Mouse (Mus musculus): ENCODE results near the gene Ppm1b. TPM values are rescaled to one million over a fixed set of nuclear protein-coding genes. Genes with fewer than 3 reads are reported as not detected.

Ppm1b gene
- polyA plus RNA-seq, 1 experiment from 2014 or later, result 91.4 TPM

- Histone ChIP-seq H3K27me3 (replicated peaks; ENCODE audit: control insufficient read depth, insufficient read depth, low read length) (no peaks in the 10 kb centered on the region), H3K27ac (ENCODE audit: low read depth) (no peak overlapping the region), H3K36me3 (ENCODE audit: control insufficient read depth, insufficient read depth, low read length) (peaks cover 6% of the 10 kb centered on the region), H3K9me3 (ENCODE audit: control insufficient read depth, low read length) (no peaks in the 10 kb centered on the region), H3K4me1 (replicated peaks; ENCODE audit: control insufficient read depth, insufficient read depth, low read length) (no peaks in the 10 kb centered on the region), H3K4me3 (ENCODE audit: low read depth, low read length) (no peak overlapping the region), H3K9ac (ENCODE audit: low read length) (no peak overlapping the region), H3K4me2 (ENCODE audit: low read length) (no peak overlapping the region)
- WGBS, result 92% methylated on average over 3 of the region's 3 CpGs
- no peak for DNase-seq (ENCODE audit: low spot score)
- ATAC-seq (replicated peaks; ENCODE audit: low FRiP score, low TSS enrichment, low read depth), result no peak
Observed at GRCm38 (mm10) chr17:85020343-85020742, 63.8 kb downstream of the Ppm1b start.

DNA sequence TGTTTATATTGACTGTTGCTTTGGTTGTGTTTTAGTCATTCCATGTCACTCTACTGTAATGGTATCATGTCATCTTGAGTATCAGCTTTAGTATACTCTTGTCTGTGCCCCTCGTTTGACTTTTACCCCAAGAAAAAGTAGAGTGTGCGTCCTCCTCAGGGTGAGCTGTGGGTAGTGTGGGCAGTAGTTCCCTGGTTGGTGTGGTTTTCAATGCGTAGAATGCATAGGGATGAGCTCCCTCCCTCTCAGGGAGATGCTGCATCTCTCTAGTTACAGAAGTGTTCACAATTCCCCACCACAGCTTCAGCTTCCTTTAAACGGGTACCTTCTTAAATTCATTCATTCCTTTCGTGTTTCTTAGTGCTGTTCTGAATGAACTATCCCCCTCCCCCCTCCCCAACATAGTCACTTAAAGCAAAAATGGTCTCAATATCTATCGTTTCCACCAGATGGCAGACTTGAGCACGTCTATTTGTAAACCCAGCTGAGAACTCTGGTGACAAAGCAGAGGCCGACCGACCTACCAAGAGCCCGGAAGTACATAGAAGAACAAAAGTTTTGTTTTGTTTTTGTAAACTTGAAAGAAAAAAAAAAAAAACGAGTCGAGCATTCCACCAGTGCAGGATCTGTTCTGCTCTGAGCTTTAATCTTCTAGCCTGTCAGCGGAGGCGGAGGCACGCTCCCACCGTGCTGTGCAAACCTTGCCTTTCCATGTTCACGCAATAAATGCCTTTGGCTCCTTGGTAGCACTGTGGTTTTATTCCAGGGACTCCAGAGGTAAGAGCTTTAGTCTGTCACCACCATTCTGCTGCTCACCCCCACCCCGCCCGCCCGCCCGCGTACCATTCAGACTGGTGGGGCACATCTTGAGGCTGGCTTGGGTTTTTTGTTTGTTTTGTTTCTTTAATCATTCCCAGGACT, 67.0 kb downstream of the Ppm1b start:
- 53% methylated on average over 22 of the region's 22 CpGs for WGBS
- peak; percentile 73 for DNase-seq (ENCODE audit: low spot score)
- H3K4me3 ChIP-seq (ENCODE audit: low read depth, low read length), result no peak overlapping the region
- ATAC-seq (replicated peaks; ENCODE audit: low FRiP score, low TSS enrichment, low read depth), result peak; percentile 37; the same call in 1 of the 2 replicates
- no peak overlapping the region for H3K27ac ChIP-seq (ENCODE audit: low read depth)
- no peaks in the 10 kb centered on the region for H3K4me1 ChIP-seq (replicated peaks; ENCODE audit: control insufficient read depth, insufficient read depth, low read length)
- H3K9ac ChIP-seq (ENCODE audit: low read length), result no peak overlapping the region
- H3K4me2 ChIP-seq (ENCODE audit: low read length), result no peak overlapping the region
- no peaks in the 10 kb centered on the region for H3K9me3 ChIP-seq (ENCODE audit: control insufficient read depth, low read length)
- no peaks in the 10 kb centered on the region for H3K27me3 ChIP-seq (replicated peaks; ENCODE audit: control insufficient read depth, insufficient read depth, low read length)
- H3K36me3 ChIP-seq (ENCODE audit: control insufficient read depth, insufficient read depth, low read length), result no peaks in the 10 kb centered on the region

DNA sequence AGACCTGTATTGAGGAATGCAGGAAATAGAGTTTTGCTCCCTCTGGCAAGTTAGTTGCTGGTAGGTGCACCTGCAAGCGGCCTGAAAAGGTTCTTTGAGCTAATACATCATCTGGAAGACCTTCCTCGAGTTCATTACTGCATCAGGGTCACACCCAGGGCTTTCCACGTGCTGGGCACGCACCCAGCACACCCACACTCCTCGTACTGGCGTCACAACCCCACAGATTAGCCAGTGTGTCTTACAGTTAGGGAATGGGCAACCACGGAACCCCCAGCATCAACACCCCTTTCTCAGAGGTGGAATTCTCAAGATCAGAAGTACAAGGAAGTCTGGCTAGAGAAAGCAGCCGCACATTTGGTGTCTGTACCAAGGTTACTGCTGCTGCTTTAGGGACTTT, 67.7 kb downstream of the Ppm1b start:
- 75% methylated on average over 8 of the region's 8 CpGs for WGBS
- Histone ChIP-seq H3K27me3 (replicated peaks; ENCODE audit: control insufficient read depth, insufficient read depth, low read length) (no peaks in the 10 kb centered on the region), H3K4me2 (ENCODE audit: low read length) (no peak overlapping the region), H3K4me3 (ENCODE audit: low read depth, low read length) (no peak overlapping the region), H3K36me3 (ENCODE audit: control insufficient read depth, insufficient read depth, low read length) (no peaks in the 10 kb centered on the region), H3K4me1 (replicated peaks; ENCODE audit: control insufficient read depth, insufficient read depth, low read length) (no peaks in the 10 kb centered on the region), H3K9me3 (ENCODE audit: control insufficient read depth, low read length) (no peaks in the 10 kb centered on the region), H3K27ac (ENCODE audit: low read depth) (no peak overlapping the region), H3K9ac (ENCODE audit: low read length) (no peak overlapping the region)
- ATAC-seq (replicated peaks; ENCODE audit: low FRiP score, low TSS enrichment, low read depth) (no peak), DNase-seq (ENCODE audit: low spot score) (peak; percentile 52)

DNA sequence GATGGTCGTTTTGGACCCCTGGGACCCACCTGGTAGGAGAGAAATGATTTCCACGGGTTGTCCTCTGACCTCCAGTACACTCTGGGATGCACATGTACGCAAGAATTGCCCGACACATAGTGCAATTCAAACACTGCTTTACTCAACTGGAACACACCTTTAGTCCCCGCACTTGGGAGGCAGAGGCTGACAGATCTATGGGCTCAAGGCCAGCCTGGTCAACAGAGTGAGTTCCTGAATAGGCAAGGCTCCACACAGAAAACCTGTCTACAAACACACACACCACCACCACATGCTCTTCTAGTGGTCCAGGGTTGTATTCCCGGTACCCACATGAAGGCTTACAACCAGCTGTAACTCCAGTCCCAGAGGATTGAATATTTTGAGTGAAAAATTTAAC, 68.6 kb downstream of the Ppm1b start:
- WGBS, result 91% methylated on average over 6 of the region's 6 CpGs
- no peak for ATAC-seq (replicated peaks; ENCODE audit: low FRiP score, low TSS enrichment, low read depth)
- DNase-seq (ENCODE audit: low spot score), result peak; percentile 36

DNA sequence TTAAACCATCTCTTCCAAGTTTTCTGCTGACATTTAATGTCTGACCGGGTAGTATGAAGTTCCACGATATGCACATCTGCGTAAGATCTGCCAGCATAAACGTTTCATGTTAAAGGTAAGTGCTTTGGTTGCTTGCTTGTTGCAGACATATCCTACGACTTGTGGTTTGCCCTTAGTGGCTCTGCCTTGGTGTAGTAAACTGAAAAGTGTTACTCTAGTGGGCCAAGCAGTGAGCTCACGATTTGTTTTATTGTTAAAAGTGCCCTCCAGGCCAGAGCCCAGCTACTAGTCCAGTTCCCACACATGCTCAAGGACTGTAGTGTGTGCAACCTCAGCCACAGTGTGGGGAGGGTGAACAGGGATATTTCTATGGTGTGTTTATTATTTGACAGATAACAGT, 69.9 kb downstream of the Ppm1b start:
- Histone ChIP-seq H3K9me3 (ENCODE audit: control insufficient read depth, low read length) (no peaks in the 10 kb centered on the region), H3K4me3 (ENCODE audit: low read depth, low read length) (no peak overlapping the region), H3K4me2 (ENCODE audit: low read length) (no peak overlapping the region), H3K36me3 (ENCODE audit: control insufficient read depth, insufficient read depth, low read length) (no peaks in the 10 kb centered on the region), H3K27ac (ENCODE audit: low read depth) (no peak overlapping the region), H3K4me1 (replicated peaks; ENCODE audit: control insufficient read depth, insufficient read depth, low read length) (no peaks in the 10 kb centered on the region), H3K9ac (ENCODE audit: low read length) (no peak overlapping the region), H3K27me3 (replicated peaks; ENCODE audit: control insufficient read depth, insufficient read depth, low read length) (no peaks in the 10 kb centered on the region)
- WGBS, result 82% methylated on average over 6 of the region's 6 CpGs
- DNase-seq (ENCODE audit: low spot score) (peak; percentile 40), ATAC-seq (replicated peaks; ENCODE audit: low FRiP score, low TSS enrichment, low read depth) (no peak)

More for the DNA sequence above, 68.6 kb downstream of the Ppm1b start:
- Histone ChIP-seq H3K9ac (ENCODE audit: low read length) (no peak overlapping the region), H3K4me1 (replicated peaks; ENCODE audit: control insufficient read depth, insufficient read depth, low read length) (no peaks in the 10 kb centered on the region), H3K27ac (ENCODE audit: low read depth) (no peak overlapping the region), H3K4me3 (ENCODE audit: low read depth, low read length) (no peak overlapping the region), H3K27me3 (replicated peaks; ENCODE audit: control insufficient read depth, insufficient read depth, low read length) (no peaks in the 10 kb centered on the region), H3K9me3 (ENCODE audit: control insufficient read depth, low read length) (no peaks in the 10 kb centered on the region), H3K4me2 (ENCODE audit: low read length) (no peak overlapping the region), H3K36me3 (ENCODE audit: control insufficient read depth, insufficient read depth, low read length) (no peaks in the 10 kb centered on the region)

DNA sequence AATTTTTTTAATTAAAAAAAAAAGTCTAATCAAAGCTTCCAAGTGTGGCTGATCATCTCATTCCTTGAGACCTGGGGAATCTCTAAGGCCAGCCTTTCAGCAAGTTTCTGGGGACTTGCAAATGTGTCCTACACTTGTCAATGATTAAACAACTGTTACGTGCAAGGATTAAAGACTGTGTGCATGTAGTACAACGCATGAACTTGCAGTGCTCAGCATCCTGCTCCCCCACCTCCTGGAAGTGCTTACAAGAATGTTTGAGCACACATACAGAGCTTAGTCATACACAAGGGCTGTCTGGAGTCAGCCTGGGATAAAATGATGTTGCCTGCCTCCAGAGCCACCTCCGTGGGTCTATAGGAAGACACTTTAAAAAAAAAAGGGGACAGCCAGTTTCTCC, 70.7 kb downstream of the Ppm1b start:
- Histone ChIP-seq H3K9ac (ENCODE audit: low read length) (no peak overlapping the region), H3K4me1 (replicated peaks; ENCODE audit: control insufficient read depth, insufficient read depth, low read length) (no peaks in the 10 kb centered on the region), H3K9me3 (ENCODE audit: control insufficient read depth, low read length) (no peaks in the 10 kb centered on the region), H3K4me2 (ENCODE audit: low read length) (no peak overlapping the region), H3K27ac (ENCODE audit: low read depth) (no peak overlapping the region), H3K4me3 (ENCODE audit: low read depth, low read length) (no peak overlapping the region), H3K36me3 (ENCODE audit: control insufficient read depth, insufficient read depth, low read length) (no peaks in the 10 kb centered on the region), H3K27me3 (replicated peaks; ENCODE audit: control insufficient read depth, insufficient read depth, low read length) (no peaks in the 10 kb centered on the region)
- DNase-seq (ENCODE audit: low spot score) (no peak), ATAC-seq (replicated peaks; ENCODE audit: low FRiP score, low TSS enrichment, low read depth) (0 out of 2 replicates have a peak, but pooled peaks have one; percentile 20)
- WGBS, result 74% methylated on average over 3 of the region's 3 CpGs

- no peak within 1 kb of the TSS for H3K4me3 ChIP-seq (ENCODE audit: low read depth, low read length)
- H3K9ac ChIP-seq (ENCODE audit: low read length), result no peak within 1 kb of the TSS
- 86% methylated on average over 20 of the region's 20 CpGs for WGBS
- no peaks in the 10 kb centered on the region for H3K27me3 ChIP-seq (replicated peaks; ENCODE audit: control insufficient read depth, insufficient read depth, low read length)
- H3K4me1 ChIP-seq (replicated peaks; ENCODE audit: control insufficient read depth, insufficient read depth, low read length), result no peaks in the 10 kb centered on the region
- H3K36me3 ChIP-seq (ENCODE audit: control insufficient read depth, insufficient read depth, low read length), result no peaks in the 10 kb centered on the region
- ATAC-seq (replicated peaks; ENCODE audit: low FRiP score, low TSS enrichment, low read depth) (no peak; the same call in 1 of the 2 replicates), DNase-seq (ENCODE audit: low spot score) (peak; percentile 51)
- H3K9me3 ChIP-seq (ENCODE audit: control insufficient read depth, low read length), result no peaks in the 10 kb centered on the region
- no peak within 1 kb of the TSS for H3K27ac ChIP-seq (ENCODE audit: low read depth)
- H3K4me2 ChIP-seq (ENCODE audit: low read length), result no peak within 1 kb of the TSS
Observed at GRCm38 (mm10) chr17:85028093-85028739, 71.7 kb downstream of the Ppm1b start, which contains the start of gene Slc3a1. Gene Slc3a1, plus strand, starts transcription at chr17:85028376.

DNA sequence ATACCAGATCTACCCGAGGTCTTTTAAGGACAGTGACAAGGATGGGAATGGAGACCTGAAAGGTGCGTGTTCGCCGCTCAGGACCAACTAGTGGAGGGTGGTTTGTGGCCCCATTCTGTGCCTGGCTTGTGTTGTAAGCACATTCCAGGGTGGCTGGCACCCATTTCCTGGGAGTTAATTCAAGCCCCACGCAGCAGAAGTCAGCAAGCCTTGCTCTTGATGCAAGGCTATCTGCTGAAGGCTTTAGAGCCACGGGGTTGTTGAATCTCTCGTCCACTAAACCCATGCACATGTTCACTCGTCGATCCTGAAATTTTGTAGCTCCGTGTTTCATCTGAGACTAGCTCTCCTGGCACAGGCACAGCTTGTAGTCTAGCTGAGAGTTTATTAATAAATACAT, 72.3 kb downstream of the Ppm1b start:
- Histone ChIP-seq H3K9ac (ENCODE audit: low read length) (no peak overlapping the region), H3K4me2 (ENCODE audit: low read length) (no peak overlapping the region)

More for the DNA sequence above, 72.3 kb downstream of the Ppm1b start:
- Histone ChIP-seq H3K36me3 (ENCODE audit: control insufficient read depth, insufficient read depth, low read length) (no peaks in the 10 kb centered on the region), H3K4me3 (ENCODE audit: low read depth, low read length) (no peak overlapping the region), H3K4me1 (replicated peaks; ENCODE audit: control insufficient read depth, insufficient read depth, low read length) (no peaks in the 10 kb centered on the region), H3K27me3 (replicated peaks; ENCODE audit: control insufficient read depth, insufficient read depth, low read length) (no peaks in the 10 kb centered on the region), H3K27ac (ENCODE audit: low read depth) (no peak overlapping the region), H3K9me3 (ENCODE audit: control insufficient read depth, low read length) (no peaks in the 10 kb centered on the region)
- DNase-seq (ENCODE audit: low spot score) (no peak), ATAC-seq (replicated peaks; ENCODE audit: low FRiP score, low TSS enrichment, low read depth) (no peak)
- WGBS, result 92% methylated on average over 10 of the region's 10 CpGs
